Mouse (Mus musculus) olfactory bulb, adult 2 months (tissue): Measurements from ENCODE around the gene Krt87.

ENCODE experiments used
- CTCF ChIP-seq: fragments of 200-500 bp; IDR thresholded peaks from 2 replicates; pipeline ENCODE4 v1.5.1; 2012; ENCODE audit warnings: low read depth, mild to moderate bottlenecking, low read length, moderate library complexity; ENCODE audit not compliant: insufficient read depth
- POLR2A ChIP-seq: fragments of 200-500 bp; IDR thresholded peaks from 2 replicates; pipeline ENCODE4 v1.6.1; 2012; ENCODE audit warnings: mild to moderate bottlenecking, low read depth, low read length, moderate library complexity; ENCODE audit not compliant: insufficient read depth

- TF ChIP-seq POLR2A (no peak), CTCF (no peak)
These were observed 16.7 kb upstream of the Krt87 start for GRCm38 (mm10) chr15:101455292-101455691.
